Mouse (Mus musculus) midbrain, embryonic 16.5 days (tissue): ENCODE data around the gene Rbm6. TPM values are rescaled to one million over a fixed set of nuclear protein-coding genes. Genes with fewer than 3 reads are reported as not detected.

Experiments used
- ATAC-seq: fragments of 200-750 bp; cut with Nextera tagmentation; 2 replicates; pipeline ENCODE4 v1.8.0; 2017; ENCODE audit warnings: moderate TSS enrichment
- H3K27ac ChIP-seq: fragments of 300-500 bp; sonication (generic); 2 replicates; pipeline ENCODE4 v1.5.1; 2014; ENCODE audit warnings: mild to moderate bottlenecking, low read length, mixed read lengths
- H3K27me3 ChIP-seq: fragments of 300-500 bp; sonication (generic); 2 replicates; pipeline ENCODE4 v1.6.1; 2014; ENCODE audit warnings: low read depth, low read length, mixed read lengths; ENCODE audit not compliant: control insufficient read depth, insufficient read depth
- H3K36me3 ChIP-seq: fragments of 300-500 bp; sonication (generic); 2 replicates; pipeline ENCODE4 v1.6.1; 2014; ENCODE audit warnings: mild to moderate bottlenecking, low read length, moderate library complexity, mixed read lengths; ENCODE audit not compliant: control insufficient read depth, insufficient read depth
- H3K4me1 ChIP-seq: fragments of 300-500 bp; sonication (generic); 2 replicates; pipeline ENCODE4 v1.6.1; 2014; ENCODE audit warnings: mild to moderate bottlenecking, low read length, mixed read lengths; ENCODE audit not compliant: control insufficient read depth, insufficient read depth
- H3K4me2 ChIP-seq: fragments of 300-500 bp; sonication (generic); 2 replicates; pipeline ENCODE4 v1.6.1; 2014; ENCODE audit warnings: mild to moderate bottlenecking, low read length, mixed read lengths
- H3K4me3 ChIP-seq: fragments of 300-500 bp; sonication (generic); 2 replicates; pipeline ENCODE4 v1.5.1; 2014; ENCODE audit warnings: low read depth, mild to moderate bottlenecking, low read length, moderate library complexity, mixed read lengths
- H3K9ac ChIP-seq: fragments of 300-500 bp; sonication (generic); 2 replicates; pipeline ENCODE4 v1.6.1; 2014; ENCODE audit warnings: low read depth, low read length, mixed read lengths
- H3K9me3 ChIP-seq: fragments of 300-500 bp; sonication (generic); replicated peaks from 2 replicates; pipeline ENCODE4 v1.6.1; 2014; ENCODE audit warnings: mild to moderate bottlenecking, low read length, mixed read lengths; ENCODE audit not compliant: control insufficient read depth, poor library complexity, severe bottlenecking
- WGBS: fragments of 180-500 bp; shearing (Covaris S2); extraction: QIAGEN DNeasy Blood & Tissue Kit; methylation state at CpG from one replicate; pipeline ENCODE4 v1.1.7; 2014; 5-methylcytosine and 5-hydroxymethylcytosine counted together
- polyA plus RNA-seq: library from polyadenylated mRNA; unstranded; fragments of >200 nt; fragmentation: Nextera tagmentation; extraction: Ambion mirVana; gene quantifications from 2 replicates; pipeline ENCODE4 v1.2.1, GENCODE M21; 2015

The Rbm6 gene
- polyA plus RNA-seq: 95.5 and 113 TPM in 2 replicates

DNA sequence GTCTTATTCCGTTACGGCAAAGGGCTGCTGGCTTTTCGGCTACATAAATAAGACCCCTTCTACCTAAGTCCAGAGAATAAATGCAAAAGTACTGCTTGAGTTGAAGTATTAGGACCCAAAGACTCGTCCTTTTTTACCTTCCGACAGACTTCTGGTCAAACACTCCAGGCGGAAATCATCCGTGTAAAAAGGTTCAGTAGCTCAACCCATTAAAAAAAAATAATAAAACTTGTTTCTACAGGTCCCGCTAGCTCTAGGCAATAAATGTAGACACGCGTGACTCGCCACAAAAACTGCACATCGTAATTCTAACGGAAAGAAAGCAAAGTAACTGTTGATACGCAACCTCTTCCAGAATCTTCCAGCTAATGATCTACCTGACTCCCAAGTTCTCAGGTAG lies at the start of gene Rbm6:
Gene Rbm6, minus strand, starts transcription at position 101 of the 400 bp plus-strand sequence.
- Histone ChIP-seq H3K36me3 (0 out of 2 replicates have a peak, but pooled peaks cover 2% of the 10 kb centered on the region), H3K27ac (peak within 1 kb of the TSS; percentile 94), H3K27me3 (no peaks in the 10 kb centered on the region), H3K9me3 (no peaks in the 10 kb centered on the region), H3K4me1 (peaks cover 17% of the 10 kb centered on the region), H3K4me3 (peak within 1 kb of the TSS; percentile 99), H3K4me2 (peak within 1 kb of the TSS; percentile 92), H3K9ac (peak within 1 kb of the TSS; percentile 96)
- 9% methylated on average over 14 of the region's 14 CpGs for WGBS
- no peak for ATAC-seq

- Histone ChIP-seq H3K4me1 (peaks cover 24% of the 10 kb centered on the region), H3K36me3 (no peaks in the 10 kb centered on the region), H3K9ac (no peak overlapping the region), H3K9me3 (no peaks in the 10 kb centered on the region), H3K27ac (no peak overlapping the region), H3K4me3 (no peak overlapping the region), H3K27me3 (no peaks in the 10 kb centered on the region), H3K4me2 (no peak overlapping the region)
- ATAC-seq: no peak
- WGBS: 83% methylated on average over 5 of the region's 5 CpGs
Observed at GRCm38 (mm10) chr9:107919441-107919840, 46.4 kb upstream of the Rbm6 start.

- Histone ChIP-seq H3K4me3 (no peak overlapping the region), H3K27me3 (no peaks in the 10 kb centered on the region), H3K9ac (no peak overlapping the region), H3K4me2 (no peak overlapping the region), H3K9me3 (no peaks in the 10 kb centered on the region), H3K36me3 (no peaks in the 10 kb centered on the region), H3K4me1 (peaks cover 19% of the 10 kb centered on the region), H3K27ac (peak overlapping the region; percentile 66)
- no peak for ATAC-seq
- WGBS: 88% methylated on average over 6 of the region's 6 CpGs
Observed at GRCm38 (mm10) chr9:107918884-107919283, 45.8 kb upstream of the Rbm6 start.

- Histone ChIP-seq H3K36me3 (no peaks in the 10 kb centered on the region), H3K9me3 (no peaks in the 10 kb centered on the region), H3K27me3 (no peaks in the 10 kb centered on the region), H3K4me1 (peaks cover 16% of the 10 kb centered on the region), H3K4me2 (peak overlapping the region; percentile 19; the same call in 1 of the 2 replicates), H3K4me3 (no peak overlapping the region), H3K9ac (0 out of 2 replicates have a peak overlapping the region, but pooled peaks have one; percentile 12), H3K27ac (peak overlapping the region; percentile 66)
- WGBS: 26% methylated on average over 13 of the region's 13 CpGs
- peak; percentile 59 for ATAC-seq
Observed at GRCm38 (mm10) chr9:107917895-107918608, 45.0 kb upstream of the Rbm6 start.

- Histone ChIP-seq H3K27me3 (no peaks in the 10 kb centered on the region), H3K9me3 (no peaks in the 10 kb centered on the region), H3K9ac (no peak overlapping the region), H3K4me3 (no peak overlapping the region), H3K27ac (no peak overlapping the region), H3K36me3 (no peaks in the 10 kb centered on the region), H3K4me1 (peaks cover 16% of the 10 kb centered on the region), H3K4me2 (no peak overlapping the region)
- no peak for ATAC-seq
- 83% methylated on average over 16 of the region's 16 CpGs for WGBS
Observed at GRCm38 (mm10) chr9:107914764-107915420, 41.9 kb upstream of the Rbm6 start.

DNA sequence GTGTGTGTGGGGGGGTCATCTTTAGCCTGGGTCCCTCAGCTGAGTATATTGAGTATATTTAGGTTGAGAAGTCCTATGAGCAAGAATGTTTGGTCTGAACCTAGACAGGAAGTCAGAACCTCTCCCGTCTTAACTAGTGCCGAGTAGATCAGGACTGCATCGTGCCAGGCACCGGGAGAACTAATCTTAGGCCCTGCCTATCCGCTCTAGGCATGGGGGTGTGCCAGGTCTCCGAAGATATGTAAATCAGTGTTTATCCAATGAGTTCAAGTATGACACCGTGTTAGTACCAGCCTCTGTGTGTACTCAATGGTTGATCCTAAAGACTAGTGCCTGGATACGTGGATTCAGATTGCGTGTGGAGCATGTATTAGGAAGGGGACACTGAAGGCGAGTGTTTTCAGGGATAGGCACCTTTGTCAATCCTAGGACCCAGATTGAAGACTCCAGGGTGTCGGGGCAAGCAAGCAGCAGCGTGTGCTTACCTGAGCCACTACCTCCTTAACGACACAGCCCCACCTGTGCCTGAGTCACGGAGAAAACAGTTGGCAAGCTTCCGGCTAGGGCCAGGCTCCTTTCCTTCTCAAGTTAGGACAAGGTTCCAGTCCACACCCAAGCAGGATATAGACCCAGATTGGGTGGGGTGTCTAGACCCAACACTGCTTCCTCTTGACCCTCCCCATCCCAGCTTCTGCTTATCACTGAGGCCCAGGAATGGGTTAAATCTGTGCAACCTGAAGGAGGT lies 37.2 kb upstream of the Rbm6 start:
- WGBS: 88% methylated on average over 15 of the region's 15 CpGs
- no peaks in the 10 kb centered on the region for H3K9me3 ChIP-seq
- H3K27me3 ChIP-seq: no peaks in the 10 kb centered on the region
- no peak overlapping the region for H3K4me3 ChIP-seq
- no peak overlapping the region for H3K9ac ChIP-seq
- no peaks in the 10 kb centered on the region for H3K36me3 ChIP-seq
- no peak overlapping the region for H3K27ac ChIP-seq
- no peak overlapping the region for H3K4me2 ChIP-seq
- peaks cover 10% of the 10 kb centered on the region; the same call in 1 of the 2 replicates for H3K4me1 ChIP-seq
- ATAC-seq: no peak

DNA sequence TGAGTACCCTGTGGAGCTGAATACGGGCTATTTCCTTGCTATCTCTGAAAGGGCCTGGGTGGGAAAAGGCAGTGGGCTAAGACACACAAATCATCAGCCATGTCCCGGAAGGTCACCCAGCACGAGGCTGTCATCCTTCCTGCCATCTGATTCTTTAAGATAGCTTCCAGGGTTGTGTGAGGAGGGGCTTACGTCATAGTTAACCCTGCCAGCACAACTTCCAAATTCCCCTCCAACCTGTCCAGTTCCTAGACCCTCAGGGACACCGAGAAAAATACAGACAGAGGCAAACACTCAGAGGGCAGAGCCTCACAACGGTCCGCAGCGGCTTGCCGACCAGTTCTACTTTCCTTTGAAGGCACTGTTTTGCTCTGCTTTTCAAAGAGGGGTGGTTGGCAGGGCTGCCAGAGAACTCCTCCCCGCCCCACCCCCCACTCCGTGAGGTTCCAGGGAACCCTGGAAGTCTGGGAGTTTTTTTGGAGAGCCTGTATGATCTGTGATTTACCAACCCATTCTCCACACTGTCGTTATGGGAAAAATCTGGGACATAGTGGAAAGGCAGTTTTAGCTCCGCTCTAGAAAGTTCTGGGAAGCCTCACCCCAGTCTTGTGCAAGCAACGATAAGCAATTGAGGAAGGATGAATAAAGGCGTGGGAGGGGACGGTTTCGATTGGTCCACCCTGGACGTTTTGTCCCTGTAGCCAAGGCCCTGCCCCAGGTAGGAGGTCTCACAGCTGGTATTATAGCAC lies 35.5 kb upstream of the Rbm6 start:
- Histone ChIP-seq H3K27me3 (no peaks in the 10 kb centered on the region), H3K4me1 (peaks cover 13% of the 10 kb centered on the region; the same call in 1 of the 2 replicates), H3K4me3 (no peak overlapping the region), H3K4me2 (no peak overlapping the region), H3K9ac (no peak overlapping the region), H3K36me3 (no peaks in the 10 kb centered on the region), H3K27ac (no peak overlapping the region), H3K9me3 (no peaks in the 10 kb centered on the region)
- WGBS: 29% methylated on average over 18 of the region's 18 CpGs
- no peak for ATAC-seq

DNA sequence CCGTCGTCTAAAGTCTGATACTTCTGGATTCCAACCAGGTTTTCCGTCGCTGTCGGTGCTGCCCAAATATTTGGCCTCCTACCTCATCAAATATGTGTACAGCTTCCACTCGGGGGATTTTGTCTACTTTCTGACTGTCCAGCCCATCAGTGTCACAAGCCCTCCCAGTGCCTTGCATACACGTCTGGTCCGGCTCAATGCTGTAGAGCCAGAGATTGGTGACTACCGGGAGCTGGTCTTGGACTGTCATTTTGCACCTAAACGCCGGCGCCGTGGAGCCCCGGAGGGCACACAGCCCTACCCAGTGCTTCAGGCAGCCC lies 34.7 kb upstream of the Rbm6 start:
- H3K4me3 ChIP-seq: no peak overlapping the region
- no peak overlapping the region for H3K9ac ChIP-seq
- WGBS: 82% methylated on average over 14 of the region's 14 CpGs
- H3K4me1 ChIP-seq: peaks cover 13% of the 10 kb centered on the region; the same call in 1 of the 2 replicates
- no peaks in the 10 kb centered on the region for H3K27me3 ChIP-seq
- no peak for ATAC-seq
- H3K27ac ChIP-seq: no peak overlapping the region
- H3K9me3 ChIP-seq: no peaks in the 10 kb centered on the region
- no peak overlapping the region for H3K4me2 ChIP-seq
- no peaks in the 10 kb centered on the region for H3K36me3 ChIP-seq
